Mouse (Mus musculus): ENCODE data around the gene Nos1ap. TPM values are rescaled to one million over a fixed set of nuclear protein-coding genes. Genes with fewer than 3 reads are reported as not detected.
A peak's percentile ranks its signal among the peaks of the same experiment; 100 is the strongest.

Nos1ap gene
- polyA plus RNA-seq, 1 experiment from 2014 or later, result 26.9 TPM

DNA sequence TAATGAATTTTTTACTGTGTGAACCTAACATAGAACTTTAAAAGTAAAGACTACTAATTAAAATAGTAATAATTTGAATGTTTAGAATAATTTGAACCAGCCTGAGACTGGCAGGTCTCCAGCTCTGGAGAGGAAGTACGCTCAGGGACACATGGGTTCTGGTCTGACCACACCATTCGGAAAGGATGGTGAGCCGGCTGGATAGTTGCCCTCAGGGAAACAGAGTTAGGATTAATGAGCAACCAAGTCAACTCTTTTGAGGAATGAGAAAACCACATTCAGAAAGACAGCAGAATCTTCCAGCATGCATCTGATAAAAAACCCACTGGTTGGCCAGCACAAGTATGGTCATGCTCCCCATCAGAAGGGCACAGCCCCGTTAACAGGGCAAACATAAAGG is 69.5 kb downstream of the Nos1ap start:
- WGBS, result 96% methylated on average over 4 of the region's 4 CpGs
- Histone ChIP-seq H3K27me3 (replicated peaks; ENCODE audit: control insufficient read depth, insufficient read depth, low read length) (no peaks in the 10 kb centered on the region), H3K27ac (ENCODE audit: low read length) (no peak overlapping the region), H3K4me1 (replicated peaks; ENCODE audit: control insufficient read depth, insufficient read depth, low read length) (peaks cover 19% of the 10 kb centered on the region), H3K4me3 (replicated peaks; ENCODE audit: low read length) (no peak overlapping the region), H3K9me3 (ENCODE audit: control insufficient read depth, low read length) (peaks cover 2% of the 10 kb centered on the region; the same call in 1 of the 2 replicates), H3K9ac (replicated peaks; ENCODE audit: low read depth, low read length) (no peak overlapping the region), H3K36me3 (ENCODE audit: control insufficient read depth, insufficient read depth) (no peaks in the 10 kb centered on the region), H3K4me2 (ENCODE audit: low read length) (no peak overlapping the region)
- ATAC-seq, result no peak

DNA sequence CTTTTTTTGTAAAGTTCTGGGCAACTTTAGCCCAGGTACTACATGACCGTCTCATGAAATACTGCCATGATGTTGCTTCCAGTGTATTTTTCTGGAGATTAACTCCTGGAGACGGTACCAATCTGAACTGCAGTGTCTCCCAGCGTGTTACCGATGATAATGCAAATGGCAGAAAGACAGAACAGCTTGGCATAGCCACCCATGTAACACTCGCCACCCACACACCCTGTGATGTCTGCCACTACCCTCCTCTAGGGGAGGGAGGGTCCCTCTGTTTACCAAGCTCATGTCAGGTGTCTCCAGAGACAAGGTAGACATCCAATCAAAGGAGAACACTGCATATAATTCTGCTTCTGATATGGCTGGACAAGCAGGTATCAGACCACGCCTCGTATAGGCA is 70.0 kb downstream of the Nos1ap start:
- no peak overlapping the region for H3K27ac ChIP-seq (ENCODE audit: low read length)
- 95% methylated on average over 7 of the region's 7 CpGs for WGBS
- ATAC-seq, result no peak
- H3K4me2 ChIP-seq (ENCODE audit: low read length), result no peak overlapping the region
- no peak overlapping the region for H3K4me3 ChIP-seq (replicated peaks; ENCODE audit: low read length)
- no peak overlapping the region for H3K9ac ChIP-seq (replicated peaks; ENCODE audit: low read depth, low read length)
- peaks cover 19% of the 10 kb centered on the region for H3K4me1 ChIP-seq (replicated peaks; ENCODE audit: control insufficient read depth, insufficient read depth, low read length)
- no peaks in the 10 kb centered on the region for H3K36me3 ChIP-seq (ENCODE audit: control insufficient read depth, insufficient read depth)
- no peaks in the 10 kb centered on the region for H3K27me3 ChIP-seq (replicated peaks; ENCODE audit: control insufficient read depth, insufficient read depth, low read length)
- H3K9me3 ChIP-seq (ENCODE audit: control insufficient read depth, low read length), result peaks cover 2% of the 10 kb centered on the region; the same call in 1 of the 2 replicates

DNA sequence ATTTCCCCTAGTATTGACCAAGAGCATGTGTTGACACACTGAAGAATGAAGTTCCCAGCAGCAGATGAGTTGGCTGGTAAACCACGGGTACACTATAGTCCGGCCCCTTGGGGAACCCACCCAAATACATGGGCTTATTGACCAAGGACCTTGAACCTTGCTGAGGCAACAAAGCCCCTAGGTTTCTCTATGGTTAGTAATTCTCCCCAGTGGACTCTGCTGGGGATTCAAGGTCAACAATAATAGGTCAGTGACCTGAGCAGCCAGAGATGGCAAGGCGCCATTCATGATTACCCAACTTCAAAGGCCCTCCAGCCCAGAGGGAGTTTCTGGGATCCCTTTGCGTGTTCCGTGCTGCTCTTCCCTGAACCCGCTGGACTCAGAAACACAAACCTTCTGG is 73.5 kb downstream of the Nos1ap start:
- ATAC-seq, result no peak
- H3K9me3 ChIP-seq (ENCODE audit: control insufficient read depth, low read length), result peaks cover 2% of the 10 kb centered on the region; the same call in 1 of the 2 replicates
- H3K27me3 ChIP-seq (replicated peaks; ENCODE audit: control insufficient read depth, insufficient read depth, low read length), result no peaks in the 10 kb centered on the region
- no peak overlapping the region for H3K4me3 ChIP-seq (replicated peaks; ENCODE audit: low read length)
- 97% methylated on average over 6 of the region's 6 CpGs for WGBS
- H3K4me1 ChIP-seq (replicated peaks; ENCODE audit: control insufficient read depth, insufficient read depth, low read length), result peaks cover 13% of the 10 kb centered on the region
- H3K27ac ChIP-seq (ENCODE audit: low read length), result no peak overlapping the region
- no peak overlapping the region for H3K9ac ChIP-seq (replicated peaks; ENCODE audit: low read depth, low read length)
- H3K36me3 ChIP-seq (ENCODE audit: control insufficient read depth, insufficient read depth), result no peaks in the 10 kb centered on the region
- no peak overlapping the region for H3K4me2 ChIP-seq (ENCODE audit: low read length)

DNA sequence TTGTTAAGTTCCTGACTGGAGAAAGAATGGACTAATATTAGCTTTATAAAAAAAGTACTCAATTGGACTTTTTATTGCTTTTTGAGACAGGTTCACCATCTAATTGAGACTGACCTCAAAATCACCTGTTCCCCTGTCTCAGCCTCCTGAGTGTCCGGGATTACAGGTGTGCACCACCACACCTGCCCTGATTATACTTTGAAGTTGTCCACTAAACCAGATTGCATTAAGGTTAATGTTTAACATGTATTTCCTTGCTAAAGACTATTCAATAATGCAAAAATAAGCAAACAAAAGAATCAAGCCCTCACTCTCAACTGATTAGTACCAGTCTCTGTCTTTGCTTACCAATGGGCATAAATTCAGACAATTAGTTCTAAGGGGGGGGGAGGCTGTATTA is 74.2 kb downstream of the Nos1ap start:
- Histone ChIP-seq H3K4me2 (ENCODE audit: low read length) (no peak overlapping the region), H3K4me3 (replicated peaks; ENCODE audit: low read length) (no peak overlapping the region), H3K4me1 (replicated peaks; ENCODE audit: control insufficient read depth, insufficient read depth, low read length) (peaks cover 13% of the 10 kb centered on the region), H3K27ac (ENCODE audit: low read length) (no peak overlapping the region), H3K9ac (replicated peaks; ENCODE audit: low read depth, low read length) (no peak overlapping the region), H3K9me3 (ENCODE audit: control insufficient read depth, low read length) (peaks cover 2% of the 10 kb centered on the region; the same call in 1 of the 2 replicates), H3K27me3 (replicated peaks; ENCODE audit: control insufficient read depth, insufficient read depth, low read length) (no peaks in the 10 kb centered on the region), H3K36me3 (ENCODE audit: control insufficient read depth, insufficient read depth) (no peaks in the 10 kb centered on the region)
- ATAC-seq, result no peak
- WGBS, result 77% methylated on average over 1 of the region's 1 CpGs

DNA sequence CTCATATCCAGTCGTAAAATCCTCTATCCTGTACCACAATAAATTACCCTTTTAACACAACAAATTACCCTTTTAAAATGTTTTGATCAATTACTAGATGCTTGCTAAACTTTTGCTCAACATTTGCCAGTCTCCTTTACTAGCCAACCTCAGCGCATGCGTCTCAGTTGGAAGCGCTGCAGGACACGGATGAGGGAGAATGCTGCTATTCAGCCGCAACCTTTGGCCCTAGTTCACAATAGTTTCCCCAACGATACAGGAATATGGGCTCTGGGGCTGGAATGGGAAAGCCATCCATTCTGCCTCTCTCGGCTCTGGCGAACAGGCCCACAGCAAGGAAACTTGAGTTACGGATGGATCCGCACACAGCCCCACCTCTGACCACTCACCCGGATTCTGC is 75.4 kb downstream of the Nos1ap start:
- no peak overlapping the region for H3K9ac ChIP-seq (replicated peaks; ENCODE audit: low read depth, low read length)
- no peaks in the 10 kb centered on the region for H3K27me3 ChIP-seq (replicated peaks; ENCODE audit: control insufficient read depth, insufficient read depth, low read length)
- no peak overlapping the region for H3K27ac ChIP-seq (ENCODE audit: low read length)
- H3K4me1 ChIP-seq (replicated peaks; ENCODE audit: control insufficient read depth, insufficient read depth, low read length), result peaks cover 13% of the 10 kb centered on the region
- no peak overlapping the region for H3K4me2 ChIP-seq (ENCODE audit: low read length)
- no peak for ATAC-seq
- 64% methylated on average over 12 of the region's 12 CpGs for WGBS
- H3K9me3 ChIP-seq (ENCODE audit: control insufficient read depth, low read length), result peaks cover 2% of the 10 kb centered on the region; the same call in 1 of the 2 replicates
- H3K4me3 ChIP-seq (replicated peaks; ENCODE audit: low read length), result no peak overlapping the region
- H3K36me3 ChIP-seq (ENCODE audit: control insufficient read depth, insufficient read depth), result no peaks in the 10 kb centered on the region

DNA sequence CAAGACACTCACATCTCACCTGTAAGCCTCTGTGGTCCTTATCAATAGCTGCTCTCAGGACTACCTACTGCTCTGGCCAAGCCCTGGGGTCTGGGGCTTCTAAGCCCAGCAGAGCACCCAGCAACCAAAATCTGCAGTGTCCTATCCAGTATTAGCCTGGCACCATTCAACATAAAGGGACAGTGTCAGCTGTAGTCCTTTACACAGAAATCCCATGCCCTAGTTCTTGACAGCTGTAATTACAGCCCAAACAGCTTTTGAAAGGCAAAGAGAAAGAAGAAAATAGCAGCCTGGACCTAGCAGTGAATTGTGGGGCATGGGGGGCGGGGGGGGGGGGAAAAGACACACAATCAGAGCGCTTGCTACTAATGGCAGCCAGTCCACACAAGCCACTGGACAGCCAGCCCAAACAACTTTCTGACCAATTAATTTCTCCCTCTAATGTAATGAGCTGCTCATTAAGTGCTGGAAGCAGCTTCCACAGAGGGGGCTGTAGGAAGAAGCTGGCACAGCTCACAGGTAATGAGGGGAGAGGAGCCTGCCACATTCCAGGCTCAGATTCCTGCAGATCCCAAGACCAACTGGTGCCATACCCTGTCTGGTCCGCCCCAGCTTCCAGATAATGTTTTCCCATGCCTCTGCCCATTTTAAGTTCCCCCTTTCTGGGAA is 77.1 kb downstream of the Nos1ap start:
- Histone ChIP-seq H3K36me3 (ENCODE audit: control insufficient read depth, insufficient read depth) (no peaks in the 10 kb centered on the region), H3K9me3 (ENCODE audit: control insufficient read depth, low read length) (no peaks in the 10 kb centered on the region), H3K4me3 (replicated peaks; ENCODE audit: low read length) (no peak overlapping the region), H3K27ac (ENCODE audit: low read length) (no peak overlapping the region; the same call in 1 of the 2 replicates), H3K9ac (replicated peaks; ENCODE audit: low read depth, low read length) (no peak overlapping the region), H3K4me1 (replicated peaks; ENCODE audit: control insufficient read depth, insufficient read depth, low read length) (peaks cover 13% of the 10 kb centered on the region), H3K27me3 (replicated peaks; ENCODE audit: control insufficient read depth, insufficient read depth, low read length) (no peaks in the 10 kb centered on the region), H3K4me2 (ENCODE audit: low read length) (no peak overlapping the region)
- 33% methylated on average over 2 of the region's 3 CpGs for WGBS
- ATAC-seq, result peak; percentile 89

DNA sequence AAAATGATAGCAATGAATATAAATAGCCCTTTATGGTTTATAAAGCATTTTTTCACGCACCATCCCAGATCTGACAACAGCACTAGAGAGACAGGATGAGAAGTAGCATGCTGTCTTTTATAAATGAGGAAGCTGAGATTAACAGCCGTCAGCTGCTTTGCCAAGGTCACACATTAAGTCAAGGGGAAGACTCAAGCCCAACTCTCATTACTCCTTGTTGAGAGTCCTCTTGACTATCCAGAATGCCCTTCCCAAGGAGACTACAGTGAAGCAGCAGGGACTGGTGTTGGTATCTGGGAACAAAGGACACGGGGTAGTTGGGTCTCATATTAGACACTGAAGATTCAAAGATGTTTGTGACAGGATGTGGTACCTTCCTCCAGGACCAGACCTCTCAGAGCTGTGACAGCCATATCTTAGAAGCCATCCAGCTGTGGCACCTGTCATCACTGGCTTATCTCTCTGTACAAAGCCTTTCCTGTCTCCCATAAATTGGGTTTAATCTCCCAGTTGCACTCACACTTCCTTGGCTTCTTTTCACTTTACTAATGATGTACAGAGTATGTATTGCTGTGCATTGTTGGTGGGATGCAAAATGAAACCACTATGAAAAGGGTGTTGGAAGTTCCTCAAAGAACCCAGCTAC is 78.9 kb downstream of the Nos1ap start:
- Histone ChIP-seq H3K27me3 (replicated peaks; ENCODE audit: control insufficient read depth, insufficient read depth, low read length) (no peaks in the 10 kb centered on the region), H3K4me3 (replicated peaks; ENCODE audit: low read length) (no peak overlapping the region), H3K36me3 (ENCODE audit: control insufficient read depth, insufficient read depth) (no peaks in the 10 kb centered on the region), H3K4me2 (ENCODE audit: low read length) (no peak overlapping the region), H3K4me1 (replicated peaks; ENCODE audit: control insufficient read depth, insufficient read depth, low read length) (peaks cover 13% of the 10 kb centered on the region), H3K27ac (ENCODE audit: low read length) (no peak overlapping the region), H3K9me3 (ENCODE audit: control insufficient read depth, low read length) (no peaks in the 10 kb centered on the region), H3K9ac (replicated peaks; ENCODE audit: low read depth, low read length) (no peak overlapping the region)
- WGBS, result 90% methylated on average over 3 of the region's 3 CpGs
- ATAC-seq, result no peak

DNA sequence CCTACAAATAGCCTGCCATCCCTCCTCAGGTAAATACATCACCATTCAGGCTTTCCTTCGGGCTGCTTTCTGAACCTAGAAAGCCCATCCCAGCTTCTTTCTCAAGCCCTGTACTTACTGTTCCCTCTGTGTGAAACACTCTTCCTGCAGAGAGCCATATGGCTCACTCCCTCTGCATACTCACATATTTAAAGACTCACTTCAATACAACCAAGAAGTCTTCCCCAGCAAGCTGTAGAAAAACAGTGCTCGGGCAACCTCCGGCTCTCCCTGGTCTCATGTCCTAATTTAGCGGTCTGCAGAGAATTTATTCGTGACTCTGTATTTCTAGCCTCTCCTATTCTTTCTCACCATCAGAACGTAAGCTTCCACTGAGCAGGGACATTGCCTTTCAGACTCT is 83.4 kb downstream of the Nos1ap start:
- H3K4me1 ChIP-seq (replicated peaks; ENCODE audit: control insufficient read depth, insufficient read depth, low read length), result peaks cover 21% of the 10 kb centered on the region
- 72% methylated on average over 6 of the region's 6 CpGs for WGBS
- no peaks in the 10 kb centered on the region for H3K9me3 ChIP-seq (ENCODE audit: control insufficient read depth, low read length)
- no peak for ATAC-seq
- H3K27ac ChIP-seq (ENCODE audit: low read length), result no peak overlapping the region
- H3K36me3 ChIP-seq (ENCODE audit: control insufficient read depth, insufficient read depth), result no peaks in the 10 kb centered on the region
- H3K4me2 ChIP-seq (ENCODE audit: low read length), result no peak overlapping the region
- no peaks in the 10 kb centered on the region for H3K27me3 ChIP-seq (replicated peaks; ENCODE audit: control insufficient read depth, insufficient read depth, low read length)
- H3K4me3 ChIP-seq (replicated peaks; ENCODE audit: low read length), result no peak overlapping the region
- no peak overlapping the region for H3K9ac ChIP-seq (replicated peaks; ENCODE audit: low read depth, low read length)

DNA sequence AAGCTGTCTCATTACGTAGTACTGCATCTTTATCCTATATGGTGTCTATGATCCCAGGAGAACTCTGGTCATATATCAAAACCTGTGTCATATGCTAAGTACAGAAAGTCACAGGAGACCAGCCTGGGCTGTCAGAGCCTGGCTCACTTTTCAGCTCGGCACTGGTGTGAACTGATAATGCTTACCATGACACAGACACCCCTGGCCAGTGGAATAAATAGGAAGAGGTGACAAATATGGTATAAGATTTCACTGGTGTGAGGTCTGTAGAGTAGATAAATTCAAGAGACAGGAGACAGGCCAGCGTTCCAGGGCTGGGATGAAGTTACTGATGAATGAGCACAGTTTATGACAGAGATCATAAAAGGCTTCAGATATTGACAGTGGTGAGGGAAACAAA is 84.6 kb downstream of the Nos1ap start:
- no peak overlapping the region for H3K4me3 ChIP-seq (replicated peaks; ENCODE audit: low read length)
- H3K27ac ChIP-seq (ENCODE audit: low read length), result no peak overlapping the region
- H3K9ac ChIP-seq (replicated peaks; ENCODE audit: low read depth, low read length), result no peak overlapping the region
- ATAC-seq, result no peak
- H3K36me3 ChIP-seq (ENCODE audit: control insufficient read depth, insufficient read depth), result no peaks in the 10 kb centered on the region
- H3K4me1 ChIP-seq (replicated peaks; ENCODE audit: control insufficient read depth, insufficient read depth, low read length), result peaks cover 21% of the 10 kb centered on the region
- H3K4me2 ChIP-seq (ENCODE audit: low read length), result no peak overlapping the region
- H3K27me3 ChIP-seq (replicated peaks; ENCODE audit: control insufficient read depth, insufficient read depth, low read length), result no peaks in the 10 kb centered on the region
- 85% methylated on average over 3 of the region's 3 CpGs for WGBS
- no peaks in the 10 kb centered on the region for H3K9me3 ChIP-seq (ENCODE audit: control insufficient read depth, low read length)

All from forebrain, embryonic 16.5 days (tissue).